Mouse (Mus musculus): ENCODE data around the gene Cebpzos. TPM values are rescaled to one million over a fixed set of nuclear protein-coding genes. Genes with fewer than 3 reads are reported as not detected.

Gene Cebpzos
- polyA plus RNA-seq (2015; fragmentation: Illumina TruSeq; extraction: RNeasy Lipid Tissue Mini Kit (QIAGEN cat#74804); ENCODE audit: insufficient read depth, low read depth, low replicate concordance): 8.8 TPM

GRCm38 (mm10) chr17:78916369-78916813, at the start of gene Cebpzos:
TSS of gene Cebpzos (plus strand) at chr17:78916500.

DNA sequence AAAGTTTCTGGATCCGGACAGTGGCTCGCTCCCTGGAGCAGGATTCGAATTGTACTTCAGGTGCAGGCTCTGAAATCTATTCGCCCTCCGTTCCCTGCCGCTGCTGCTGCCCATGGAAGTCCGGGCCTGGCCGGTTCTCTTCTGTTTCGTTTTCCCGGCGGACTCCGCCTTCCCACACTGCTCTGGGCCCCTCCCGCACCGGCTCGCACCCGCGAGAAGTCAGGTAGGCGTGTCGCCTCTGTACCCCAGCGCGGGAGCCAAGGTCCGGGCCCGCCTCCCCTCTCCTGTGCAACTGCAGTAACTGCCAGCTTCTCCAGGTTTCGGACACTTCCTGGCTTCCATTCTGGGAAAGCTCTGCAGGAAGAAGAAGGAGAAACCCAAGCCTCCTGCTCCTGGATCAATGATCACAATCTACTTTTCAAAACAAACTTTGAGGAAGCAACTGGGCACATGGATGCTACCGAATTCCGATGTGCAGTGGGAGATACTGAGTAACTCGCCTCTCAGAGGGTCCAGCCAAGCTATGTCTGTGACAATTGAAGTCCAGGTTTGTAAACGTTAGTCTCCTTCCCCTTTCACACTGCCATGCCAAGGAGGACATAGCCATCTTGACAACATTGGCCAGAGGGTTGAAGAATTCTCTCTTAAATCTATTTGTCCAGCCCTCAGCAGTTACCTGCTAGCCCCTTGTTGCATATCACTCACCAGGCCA, 33.7 kb upstream of the Cebpzos start, which contains the start of gene Eif2ak2:
Eif2ak2 (minus strand) TSS at position 173 of the 712 bp plus-strand sequence.

DNA sequence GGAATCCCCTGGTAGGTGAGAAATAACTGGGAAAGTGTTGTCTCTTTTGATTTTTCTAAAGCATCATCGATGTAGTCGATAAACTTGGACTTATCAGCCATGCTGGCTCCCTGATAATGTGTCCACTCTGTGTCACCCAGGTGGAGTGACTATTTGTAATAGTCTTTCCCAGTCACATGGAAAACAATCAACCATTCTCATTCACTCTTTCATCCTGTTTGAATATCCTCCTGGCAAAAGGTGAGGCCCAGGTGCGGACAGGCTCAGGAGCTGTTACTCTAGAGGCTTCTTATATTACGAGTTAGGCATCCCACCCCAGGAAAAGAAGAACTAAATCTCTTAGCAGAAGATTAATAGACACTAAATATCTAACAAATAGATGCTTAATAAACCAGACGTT, 9.4 kb upstream of the Cebpzos start, which contains the start of gene Sult6b1:
Sult6b1 (minus strand) TSS at position 101 of the 400 bp plus-strand sequence.

GRCm38 (mm10) chr17:78936466-78937228, 20.3 kb downstream of the Cebpzos start, which contains the start of the genes Cebpz and Ndufaf7:
TSS of gene Cebpz (minus strand) at chr17:78937066.
TSS of gene Ndufaf7 (plus strand) at chr17:78937136.

Other genes with a start within 250 kb of the Cebpzos start
- 2.1 TPM for gene Strn, start 179.3 kb upstream of the Cebpzos start, polyA plus RNA-seq (2015; fragmentation: Illumina TruSeq; extraction: RNeasy Lipid Tissue Mini Kit (QIAGEN cat#74804); ENCODE audit: insufficient read depth, low read depth, low replicate concordance)
- gene Heatr5b, start 81.1 kb upstream of the Cebpzos start, polyA plus RNA-seq (2015; fragmentation: Illumina TruSeq; extraction: RNeasy Lipid Tissue Mini Kit (QIAGEN cat#74804); ENCODE audit: insufficient read depth, low read depth, low replicate concordance): 3.3 TPM
- 10.3 TPM for gene Gpatch11, start 80.9 kb upstream of the Cebpzos start, polyA plus RNA-seq (2015; fragmentation: Illumina TruSeq; extraction: RNeasy Lipid Tissue Mini Kit (QIAGEN cat#74804); ENCODE audit: insufficient read depth, low read depth, low replicate concordance)
- gene Eif2ak2, start 33.9 kb upstream of the Cebpzos start, polyA plus RNA-seq (2015; fragmentation: Illumina TruSeq; extraction: RNeasy Lipid Tissue Mini Kit (QIAGEN cat#74804); ENCODE audit: insufficient read depth, low read depth, low replicate concordance): 3.3 TPM
- not detected for gene Sult6b1, start 9.5 kb upstream of the Cebpzos start, polyA plus RNA-seq (2015; fragmentation: Illumina TruSeq; extraction: RNeasy Lipid Tissue Mini Kit (QIAGEN cat#74804); ENCODE audit: insufficient read depth, low read depth, low replicate concordance)
- 10.3 TPM for gene Cebpz, start 20.6 kb downstream of the Cebpzos start, polyA plus RNA-seq (2015; fragmentation: Illumina TruSeq; extraction: RNeasy Lipid Tissue Mini Kit (QIAGEN cat#74804); ENCODE audit: insufficient read depth, low read depth, low replicate concordance)
- gene Ndufaf7, start 20.6 kb downstream of the Cebpzos start, polyA plus RNA-seq (2015; fragmentation: Illumina TruSeq; extraction: RNeasy Lipid Tissue Mini Kit (QIAGEN cat#74804); ENCODE audit: insufficient read depth, low read depth, low replicate concordance): 11.5 TPM
- gene Prkd3, start 104.3 kb downstream of the Cebpzos start, polyA plus RNA-seq (2015; fragmentation: Illumina TruSeq; extraction: RNeasy Lipid Tissue Mini Kit (QIAGEN cat#74804); ENCODE audit: insufficient read depth, low read depth, low replicate concordance): 6.2 TPM
- gene Qpct, start 135.4 kb downstream of the Cebpzos start, polyA plus RNA-seq (2015; fragmentation: Illumina TruSeq; extraction: RNeasy Lipid Tissue Mini Kit (QIAGEN cat#74804); ENCODE audit: insufficient read depth, low read depth, low replicate concordance): 3.9 TPM